Mouse (Mus musculus) lung, postnatal 0 days (tissue): Measurements from ENCODE around the gene Usp8.

ENCODE experiments used
- CTCF ChIP-seq: IDR thresholded peaks from 2 replicates; pipeline ENCODE4 v1.5.1; 2016; ENCODE audit warnings: antibody characterized with exemption, mild to moderate bottlenecking
- EP300 ChIP-seq: IDR thresholded peaks from 2 replicates; pipeline ENCODE4 v1.6.1; 2016; ENCODE audit warnings: antibody characterized with exemption, mild to moderate bottlenecking, control low read depth

- TF ChIP-seq CTCF (no peak), EP300 (no peak)
Measured at GRCm38 (mm10) chr2:126776416-126776815, 69.3 kb downstream of the Usp8 start.
